Mouse (Mus musculus) spleen, postnatal 36 days (tissue): ENCODE data around the gene Hoxa7.
A peak's percentile ranks its signal among the peaks of the same experiment; 100 is the strongest.

ENCODE experiments used
- DNase-seq, 2 experiments: peaks; one replicate each; pipeline ENCODE4 v3.0.0; 2022; ENCODE audit warnings: low spot score in 2 of 2, mixed read lengths in 1 of 2

Gene Hoxa7

GRCm38 (mm10) chr6:52226569-52227257 is 5.1 kb upstream of the Hoxa7 start:
- no peak for DNase-seq

DNA sequence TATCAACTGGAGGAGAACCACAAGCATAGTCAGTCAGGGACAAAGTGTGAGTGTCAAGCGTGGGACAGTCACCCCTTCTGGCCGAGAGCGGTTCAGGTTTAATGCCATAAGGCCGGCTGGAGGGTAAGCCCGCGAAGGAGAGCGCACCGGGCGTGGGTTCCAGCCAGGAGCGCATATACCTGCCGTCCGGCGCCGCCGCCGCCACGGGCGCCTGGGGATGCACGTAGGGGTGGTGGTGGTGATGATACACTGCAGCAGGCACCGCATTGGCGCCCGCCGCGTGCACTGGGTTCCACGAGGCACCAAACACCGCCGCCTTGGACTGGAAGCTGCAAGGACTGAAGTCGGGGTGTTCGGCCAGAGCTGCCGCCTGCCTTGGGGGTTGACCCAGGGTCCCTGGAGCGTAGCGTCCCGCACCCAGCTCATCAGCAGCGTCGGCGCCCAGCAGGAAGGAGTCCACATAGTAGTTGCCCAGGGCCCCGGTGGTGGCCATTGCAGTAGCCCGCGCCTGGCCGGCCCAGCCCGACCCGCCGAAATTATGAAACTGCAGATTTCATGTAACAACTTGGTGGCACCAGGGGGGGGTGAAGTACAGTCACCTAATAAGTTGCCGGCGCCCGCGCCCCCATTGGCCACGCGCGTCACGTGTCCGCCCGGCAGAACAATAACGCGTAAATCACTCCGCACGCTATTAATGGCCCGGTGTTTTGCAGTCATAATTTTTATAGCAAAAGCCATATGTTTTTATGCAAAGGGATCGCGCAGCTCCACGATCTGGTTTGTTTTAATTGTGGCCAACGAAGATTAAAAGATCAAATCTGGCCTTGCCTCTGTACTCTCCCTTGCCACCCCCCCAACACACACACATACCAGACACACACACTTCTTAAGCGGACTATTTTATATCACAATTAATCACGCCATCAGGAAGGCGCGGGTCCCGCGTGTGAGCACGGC is 4.2 kb upstream of the Hoxa7 start:
- DNase-seq, result no peak

DNA sequence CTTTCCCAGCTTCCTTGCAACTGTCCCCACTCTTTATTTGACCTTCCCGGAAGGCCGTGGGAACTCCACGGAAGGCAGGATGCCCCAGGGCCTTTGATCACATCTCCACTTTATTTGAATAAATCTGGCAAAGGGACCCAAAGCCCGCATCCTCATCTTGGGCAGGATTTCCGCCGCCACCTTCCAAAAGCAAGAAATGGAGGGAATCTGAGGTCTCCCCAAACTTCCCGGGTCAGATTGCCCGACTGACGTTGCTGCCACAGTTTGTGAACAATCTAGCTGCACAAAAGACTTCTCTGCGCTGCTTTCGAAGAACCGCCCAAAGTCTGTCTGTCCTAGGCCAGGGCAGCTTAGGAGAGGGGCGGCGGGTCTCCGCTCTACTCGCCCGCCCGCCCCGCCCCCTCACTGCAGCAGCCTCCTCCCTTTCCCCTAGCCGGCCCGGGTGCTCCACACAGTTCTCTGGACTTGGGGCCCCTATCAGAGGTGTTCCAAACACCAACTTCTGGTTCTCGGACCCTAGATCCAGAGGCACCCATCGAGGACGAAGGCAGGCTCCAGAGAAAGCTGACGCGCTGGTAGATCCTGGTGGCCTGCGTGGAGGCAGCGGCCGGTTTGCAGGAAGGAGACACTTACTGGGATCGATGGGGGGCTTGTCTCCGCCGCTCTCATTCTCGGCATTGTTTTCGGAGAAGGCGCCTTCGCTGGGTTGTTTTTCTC is 3.4 kb upstream of the Hoxa7 start:
- no peak for DNase-seq

DNA sequence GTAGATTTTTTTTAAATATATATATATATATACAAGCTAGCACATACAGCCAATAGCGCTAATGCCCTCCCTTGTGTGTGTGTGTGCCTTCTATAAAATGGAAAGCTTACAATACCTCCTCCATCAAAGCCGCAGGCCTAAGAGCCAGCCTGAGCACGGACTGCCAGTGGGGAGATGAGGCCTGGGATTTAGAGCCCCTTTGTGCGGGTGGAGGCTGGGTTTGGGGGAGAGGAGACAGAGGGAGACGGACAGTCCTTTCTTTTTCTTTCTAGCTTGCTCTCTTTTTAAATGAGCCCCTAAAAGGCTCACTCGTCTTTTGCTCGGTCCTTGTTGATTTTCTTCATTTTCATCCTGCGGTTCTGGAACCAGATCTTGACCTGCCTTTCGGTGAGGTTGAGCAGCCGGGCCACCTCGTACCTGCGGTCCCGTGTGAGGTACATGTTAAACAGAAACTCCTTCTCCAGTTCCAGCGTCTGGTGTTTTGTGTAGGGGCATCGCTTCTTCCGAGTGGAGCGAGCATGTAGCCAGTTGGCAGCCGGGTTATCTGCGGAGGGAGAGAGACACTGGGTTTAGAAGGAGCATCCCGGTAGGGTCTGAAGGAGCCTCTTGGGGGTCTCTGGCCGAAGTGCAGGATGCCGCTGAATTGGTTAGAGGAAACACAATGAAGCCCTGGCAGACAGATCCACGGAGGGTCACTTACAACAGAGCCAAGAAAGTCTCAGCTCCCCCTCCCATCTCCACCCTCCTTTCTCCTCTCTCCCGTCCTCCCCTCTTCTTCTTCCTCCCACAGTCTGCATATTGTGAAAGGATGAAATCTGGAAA is 2.5 kb upstream of the Hoxa7 start:
- no peak for DNase-seq

DNA sequence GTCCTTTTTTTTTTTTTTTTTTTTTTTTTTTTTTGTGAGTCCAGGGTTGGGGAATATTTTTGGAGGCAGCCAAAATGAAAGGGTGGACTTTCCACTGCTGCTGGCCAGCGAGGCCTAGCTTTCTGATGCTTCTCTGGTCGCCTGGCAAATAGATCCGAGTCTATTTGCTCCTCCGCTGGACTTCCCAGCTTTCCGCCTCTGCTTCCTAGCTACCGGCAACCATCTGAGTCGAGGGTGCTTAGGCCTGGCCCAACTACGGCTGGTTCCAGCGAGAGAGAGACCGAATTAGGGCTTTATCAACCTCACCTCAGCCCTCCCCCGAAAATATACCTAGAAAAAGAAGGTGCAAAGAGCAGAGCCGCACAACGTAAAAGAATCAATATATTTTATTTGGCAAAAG is 1.1 kb upstream of the Hoxa7 start:
- no peak for DNase-seq

GRCm38 (mm10) chr6:52221993-52222685 is 485 bp upstream of the Hoxa7 start:
- no peak for DNase-seq

DNA sequence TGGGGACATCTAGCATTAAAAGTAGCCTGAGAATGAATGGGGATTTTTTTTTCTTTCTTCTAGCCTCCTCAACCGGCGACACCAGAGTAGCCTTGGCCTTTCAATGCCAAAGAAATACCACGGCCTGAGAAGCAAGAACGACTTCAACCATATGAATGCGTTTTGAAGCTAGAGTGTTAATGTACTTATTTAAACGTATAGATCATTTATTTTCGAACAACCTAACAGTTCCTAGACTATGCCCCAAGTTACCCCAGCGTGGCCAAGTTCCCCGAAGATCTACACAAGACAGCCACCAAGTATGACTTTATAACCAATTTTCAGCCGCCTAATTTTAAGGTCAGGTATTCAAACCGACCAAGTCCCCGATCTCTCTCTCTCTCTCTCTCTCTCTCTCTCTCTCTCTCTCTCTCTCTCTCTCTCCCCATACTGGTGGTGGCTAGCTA is 766 bp downstream of the Hoxa7 start:
- no peak for DNase-seq

DNA sequence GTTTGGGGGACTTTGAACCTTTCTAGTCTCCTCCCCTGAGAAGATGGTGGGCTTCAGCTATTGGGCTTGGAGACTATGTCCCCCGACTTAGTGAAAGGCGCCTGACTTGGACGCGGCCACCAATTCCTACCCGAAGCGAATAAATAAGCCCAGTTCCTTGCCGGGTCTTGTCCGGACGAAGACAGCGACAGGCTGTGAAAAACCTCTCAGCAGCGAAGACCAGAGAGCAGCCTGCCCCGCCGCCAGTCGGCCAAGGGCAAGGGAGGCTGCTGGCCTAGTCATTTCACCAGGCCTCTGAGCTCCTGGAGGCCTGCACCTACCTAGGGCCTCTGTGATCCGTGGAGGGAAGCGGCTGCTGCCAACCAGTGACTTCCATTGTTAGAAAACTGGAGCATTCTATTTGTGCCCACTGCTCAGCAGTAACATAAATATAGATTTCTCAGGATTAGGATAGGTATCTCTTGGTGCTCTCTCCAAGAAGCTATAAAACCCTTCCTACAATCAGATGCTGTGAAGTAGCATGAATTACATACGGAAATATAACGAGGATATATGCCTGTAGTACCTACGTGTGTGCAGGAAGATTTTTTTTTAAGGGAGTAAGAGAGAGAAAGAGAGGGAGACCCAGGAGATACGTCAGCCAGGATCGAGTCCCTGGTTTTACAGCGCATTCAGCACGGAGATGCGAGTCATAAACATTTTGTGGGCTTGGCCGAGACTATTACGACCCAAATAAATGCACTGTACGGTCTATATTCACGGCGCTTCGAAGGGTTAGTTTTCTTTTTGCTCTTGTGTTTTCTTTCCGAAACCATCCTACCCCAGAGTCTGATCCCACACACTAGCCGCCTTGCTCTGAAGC is 1.4 kb downstream of the Hoxa7 start:
- DNase-seq, result no peak

GRCm38 (mm10) chr6:52219234-52219942 is 2.3 kb downstream of the Hoxa7 start:
- no peak for DNase-seq

DNA sequence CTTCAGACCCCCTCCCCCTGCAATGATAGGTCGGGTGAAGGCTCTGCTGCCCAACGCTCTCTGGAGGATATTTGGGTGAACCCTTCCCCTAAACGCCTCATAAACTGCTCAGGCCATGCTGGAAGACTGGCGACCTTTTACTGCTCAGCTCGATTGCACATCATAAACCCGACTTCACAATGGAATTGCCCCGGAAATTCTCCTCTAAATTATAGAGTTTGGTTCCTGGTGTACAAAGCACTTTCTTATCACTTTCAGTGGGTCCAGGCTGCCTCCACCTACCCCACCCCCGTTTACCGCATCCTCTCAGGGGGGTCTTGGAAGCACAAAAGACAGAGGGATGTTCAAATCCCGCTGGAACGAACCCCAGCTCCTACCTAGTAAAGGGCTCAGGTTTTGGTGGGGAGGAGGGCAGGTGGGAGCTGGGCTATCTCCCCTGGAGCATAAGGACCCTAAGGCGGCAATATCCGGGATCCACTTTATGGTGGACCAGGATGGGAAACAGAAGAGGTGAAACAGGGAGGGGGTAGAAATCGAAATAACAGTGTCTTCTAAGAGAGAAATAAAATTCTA is 2.9 kb downstream of the Hoxa7 start:
- DNase-seq, result no peak

GRCm38 (mm10) chr6:52217895-52218642 is 3.6 kb downstream of the Hoxa7 start:
- DNase-seq, result no peak

GRCm38 (mm10) chr6:52217459-52217768 is 4.2 kb downstream of the Hoxa7 start:
- DNase-seq, result peak; percentile 32 to 40

- no peak for DNase-seq
Observed at GRCm38 (mm10) chr6:52216691-52217458, 4.8 kb downstream of the Hoxa7 start.

DNA sequence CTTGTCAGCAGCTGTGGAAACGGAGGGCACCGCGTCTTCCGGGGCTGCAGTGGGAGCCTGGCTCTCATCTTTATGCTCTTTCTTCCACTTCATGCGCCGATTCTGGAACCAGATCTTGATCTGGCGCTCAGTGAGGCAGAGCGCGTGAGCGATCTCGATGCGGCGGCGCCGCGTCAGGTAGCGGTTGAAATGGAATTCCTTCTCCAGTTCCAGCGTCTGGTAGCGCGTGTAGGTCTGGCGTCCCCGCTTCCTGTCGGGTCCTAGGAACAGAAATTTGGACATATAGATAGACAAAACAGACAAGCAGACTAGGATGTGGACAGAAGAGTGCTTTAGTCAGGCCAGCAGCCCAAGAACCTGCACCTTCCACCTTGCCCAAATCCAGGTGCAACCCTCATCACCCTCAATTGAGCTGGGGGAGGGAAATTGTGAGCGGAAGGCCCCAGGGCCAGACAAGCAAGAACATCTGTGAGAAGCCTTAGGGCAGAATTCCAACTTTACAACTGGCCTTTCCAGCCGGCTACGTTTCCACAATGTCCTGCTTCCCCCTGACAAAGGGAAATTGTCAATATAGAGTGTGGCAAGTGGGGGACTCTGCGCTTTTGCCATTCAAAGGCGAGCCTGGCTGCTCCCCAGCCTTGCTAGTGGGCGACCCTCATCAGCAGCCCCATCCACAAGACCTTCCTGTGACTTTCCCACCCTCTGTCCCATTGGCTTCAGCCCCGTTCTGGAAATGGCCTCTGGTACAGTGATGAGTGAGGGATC is 5.7 kb downstream of the Hoxa7 start:
- DNase-seq, result no peak

- DNase-seq, result no peak
Observed at GRCm38 (mm10) chr6:52215070-52215469, 6.6 kb downstream of the Hoxa7 start.

- DNase-seq, result no peak
Observed at GRCm38 (mm10) chr6:52214271-52214670, 7.4 kb downstream of the Hoxa7 start.
